8 mouse cellular contexts compared by ENCODE assay signal in genomic region chr9:13681581-13682038, GRCm38 (mm10).
DNase-seq lines count a peak whose midpoint lies in the region; ATAC-seq and TF ChIP-seq lines count a peak whose summit lies in the region.

No protein-coding gene starts in this region.

- peaks cover 8% of the 10 kb centered on the region; the same call in 1 of the 2 replicates for H3K4me1 ChIP-seq in forebrain, embryonic 14.5 days (ENCODE audit: control insufficient read depth, insufficient read depth, low read length)
- peaks cover 4% of the 10 kb centered on the region; the same call in 1 of the 2 replicates for H3K4me1 ChIP-seq in liver, embryonic 15.5 days (replicated peaks)
- H3K4me1 ChIP-seq in neural tube, embryonic 14.5 days (ENCODE audit: control insufficient read depth, insufficient read depth, low read length), result peaks cover 5% of the 10 kb centered on the region; the same call in 1 of the 2 replicates

- peak; percentile 96 for ATAC-seq in forebrain, embryonic 14.5 days
- peak; percentile 96 to 97 for ATAC-seq in hematopoietic stem cell, adult 5-6 weeks (replicated peaks in 1 of 2; ENCODE audit: insufficient read depth in 1 of 2, low FRiP score in 2 of 2, low TSS enrichment in 1 of 2, low read depth in 1 of 2, poor library complexity in 2 of 2, severe bottlenecking in 2 of 2)
- ATAC-seq in liver, embryonic 15.5 days (ENCODE audit: insufficient read depth), result peak; percentile 25
- peak; percentile 93 for ATAC-seq in neural tube, embryonic 14.5 days (ENCODE audit: low read depth)
- no peak for ATAC-seq in erythroid progenitor cell, adult 5-6 weeks (replicated peaks; ENCODE audit: low FRiP score, poor library complexity, severe bottlenecking)

- peak; percentile 85 for TF ChIP-seq CTCF in layer of hippocampus, adult 2 months (conservative IDR thresholded peaks at IDR 0.05)

- peak; percentile 65 for DNase-seq in urinary bladder, postnatal 14 days (ENCODE audit: low spot score)
- DNase-seq in urinary bladder, adult 2 months (ENCODE audit: low spot score), result no peak
- peak; percentile 92 for DNase-seq in forebrain, embryonic 14.5 days (ENCODE audit: low spot score)
- DNase-seq in layer of hippocampus, adult 2 months (ENCODE audit: low spot score in 2 of 2), result peak; percentile 62 to 83

- peak overlapping the region; percentile 29 for H3K27ac ChIP-seq in forebrain, embryonic 14.5 days (ENCODE audit: low read depth, low read length)
- H3K27ac ChIP-seq in layer of hippocampus, adult 2 months, result peak overlapping the region; percentile 80
- H3K27ac ChIP-seq in liver, embryonic 15.5 days (replicated peaks), result no peak overlapping the region
- H3K27ac ChIP-seq in neural tube, embryonic 14.5 days (ENCODE audit: low read depth, low read length), result peak overlapping the region; percentile 73; the same call in 1 of the 2 replicates

- H3K36me3 ChIP-seq in forebrain, embryonic 14.5 days (ENCODE audit: control insufficient read depth, insufficient read depth, low read length), result no peaks in the 10 kb centered on the region
- no peaks in the 10 kb centered on the region for H3K36me3 ChIP-seq in liver, embryonic 15.5 days (replicated peaks)
- no peaks in the 10 kb centered on the region for H3K36me3 ChIP-seq in neural tube, embryonic 14.5 days (ENCODE audit: control insufficient read depth, insufficient read depth, low read length)

- no peaks in the 10 kb centered on the region for H3K27me3 ChIP-seq in forebrain, embryonic 14.5 days (replicated peaks; ENCODE audit: control insufficient read depth, insufficient read depth, low read length)
- no peaks in the 10 kb centered on the region for H3K27me3 ChIP-seq in liver, embryonic 15.5 days
- no peaks in the 10 kb centered on the region for H3K27me3 ChIP-seq in neural tube, embryonic 14.5 days (ENCODE audit: control insufficient read depth, insufficient read depth, low read length)

- H3K4me2 ChIP-seq in forebrain, embryonic 14.5 days (ENCODE audit: low read length), result peak overlapping the region; percentile 33
- no peak overlapping the region for H3K4me2 ChIP-seq in liver, embryonic 15.5 days
- peak overlapping the region; percentile 17; the same call in 1 of the 2 replicates for H3K4me2 ChIP-seq in neural tube, embryonic 14.5 days (ENCODE audit: low read depth, low read length)

- WGBS in forebrain, embryonic 14.5 days, result 2% methylated on average over 8 of the region's 8 CpGs
- 11% methylated on average over 8 of the region's 8 CpGs for WGBS in liver, embryonic 15.5 days (ENCODE audit: insufficient replicate concordance)
- 3% methylated on average over 8 of the region's 8 CpGs for WGBS in neural tube, embryonic 14.5 days

- no peaks in the 10 kb centered on the region for H3K9me3 ChIP-seq in forebrain, embryonic 14.5 days (replicated peaks; ENCODE audit: control insufficient read depth, low read length)
- no peaks in the 10 kb centered on the region for H3K9me3 ChIP-seq in liver, embryonic 15.5 days (replicated peaks)
- H3K9me3 ChIP-seq in neural tube, embryonic 14.5 days (ENCODE audit: control insufficient read depth, low read length), result no peaks in the 10 kb centered on the region

- H3K9ac ChIP-seq in forebrain, embryonic 14.5 days (ENCODE audit: low read length), result no peak overlapping the region
- H3K9ac ChIP-seq in liver, embryonic 15.5 days, result no peak overlapping the region
- H3K9ac ChIP-seq in neural tube, embryonic 14.5 days (replicated peaks; ENCODE audit: low read depth, low read length), result no peak overlapping the region

- no peak overlapping the region for H3K4me3 ChIP-seq in forebrain, embryonic 14.5 days (ENCODE audit: low read depth, low read length)
- peak overlapping the region; percentile 1; the same call in 1 of the 2 replicates for H3K4me3 ChIP-seq in layer of hippocampus, adult 2 months
- H3K4me3 ChIP-seq in liver, embryonic 15.5 days (replicated peaks), result no peak overlapping the region
- H3K4me3 ChIP-seq in neural tube, embryonic 14.5 days (ENCODE audit: low read depth, low read length), result no peak overlapping the region
